Mouse (Mus musculus): ENCODE results near the gene Ttc32.

Gene Ttc32

GRCm38 (mm10) chr12:9048090-9048489 is 18.3 kb downstream of the Ttc32 start:
- DNase-seq: no peak

GRCm38 (mm10) chr12:9050824-9051223 is 21.0 kb downstream of the Ttc32 start:
- DNase-seq: no peak

- peak; percentile 68 for DNase-seq
These were observed 22.5 kb downstream of the Ttc32 start for GRCm38 (mm10) chr12:9052075-9052829.

- DNase-seq: no peak
These were observed 23.5 kb downstream of the Ttc32 start for GRCm38 (mm10) chr12:9053345-9053744.

GRCm38 (mm10) chr12:9054012-9054411 is 24.2 kb downstream of the Ttc32 start:
- no peak for DNase-seq

- DNase-seq: no peak
These were observed 25.5 kb downstream of the Ttc32 start for GRCm38 (mm10) chr12:9055269-9055668.

GRCm38 (mm10) chr12:9059502-9059901 is 29.7 kb downstream of the Ttc32 start:
- DNase-seq: no peak

- no peak for DNase-seq
These were observed 30.2 kb downstream of the Ttc32 start for GRCm38 (mm10) chr12:9059965-9060364.

GRCm38 (mm10) chr12:9063611-9064010 is 33.8 kb downstream of the Ttc32 start:
- no peak for DNase-seq

- DNase-seq: no peak
These were observed 41.3 kb downstream of the Ttc32 start for GRCm38 (mm10) chr12:9071058-9071457.

- no peak for DNase-seq
These were observed 41.7 kb downstream of the Ttc32 start for GRCm38 (mm10) chr12:9071493-9071892.

GRCm38 (mm10) chr12:9077554-9078125 is 47.8 kb downstream of the Ttc32 start:
- no peak for DNase-seq

GRCm38 (mm10) chr12:9090226-9090625 is 60.4 kb downstream of the Ttc32 start:
- no peak for DNase-seq
